Comparison of ENCODE assay signal across 12 mouse cellular contexts in genomic region chr4:128724059-128724458, GRCm38 (mm10). TPM values are rescaled to one million over a fixed set of nuclear protein-coding genes. Genes with fewer than 3 reads are reported as not detected.
DNase-seq lines count a peak whose midpoint lies in the region; ATAC-seq and TF ChIP-seq lines count a peak whose summit lies in the region.
"Had no signal": no experiment of that assay in that cellular context is flagged by ENCODE, and none has a peak within 500 bp of the region (broad histone marks: within the 10 kb centered on the region; RNA-seq: fewer than 3 reads in every experiment).

No protein-coding gene starts in this region.

- 71% methylated on average over 7 of the region's 7 CpGs for WGBS in embryonic facial prominence, embryonic 10.5 days
- 71% methylated on average over 7 of the region's 7 CpGs for WGBS in limb, embryonic 10.5 days

- DNase-seq in adrenal gland, adult 2 months: peak; percentile 63
- no peak for DNase-seq in adrenal gland, postnatal 14 days
- DNase-seq in layer of hippocampus, adult 2 months (ENCODE audit: low spot score in 2 of 2): no peak
- DNase-seq in layer of hippocampus, postnatal 14 days (ENCODE audit: low spot score in 2 of 2): no peak
- DNase-seq in embryonic facial prominence, embryonic 10.5 days (ENCODE audit: low spot score): no peak
- no peak for DNase-seq in limb, embryonic 10.5 days (ENCODE audit: low spot score)
- DNase-seq in c-Kit-positive CD71-positive TER-119-positive erythroid progenitor cells, embryonic 14.5 days (ENCODE audit: low spot score): no peak
- DNase-seq: liver, embryonic 13.5 days had no signal

- peaks cover 1% of the 10 kb centered on the region for H3K36me3 ChIP-seq in embryonic facial prominence, embryonic 10.5 days (replicated peaks)
- peaks cover 3% of the 10 kb centered on the region; the same call in 1 of the 2 replicates for H3K36me3 ChIP-seq in limb, embryonic 10.5 days
- H3K36me3 ChIP-seq: embryonic facial prominence, embryonic 13.5 days; liver, embryonic 13.5 days had no signal

- H3K27ac ChIP-seq in layer of hippocampus, adult 2 months: peak overlapping the region; percentile 76
- H3K27ac ChIP-seq in embryonic facial prominence, embryonic 10.5 days (replicated peaks): peak overlapping the region; percentile 20
- H3K27ac ChIP-seq in limb, embryonic 10.5 days: peak overlapping the region; percentile 38; the same call in 1 of the 2 replicates
- H3K27ac ChIP-seq: embryonic facial prominence, embryonic 13.5 days; liver, embryonic 13.5 days had no signal

- H3K4me3 ChIP-seq in layer of hippocampus, adult 2 months: no peak overlapping the region
- no peak overlapping the region for H3K4me3 ChIP-seq in embryonic facial prominence, embryonic 10.5 days
- no peak overlapping the region for H3K4me3 ChIP-seq in limb, embryonic 10.5 days
- H3K4me3 ChIP-seq: embryonic facial prominence, embryonic 13.5 days; liver, embryonic 13.5 days; myocyte had no signal

- no peaks in the 10 kb centered on the region for H3K9me3 ChIP-seq in embryonic facial prominence, embryonic 10.5 days
- no peaks in the 10 kb centered on the region for H3K9me3 ChIP-seq in limb, embryonic 10.5 days (replicated peaks)
- H3K9me3 ChIP-seq: embryonic facial prominence, embryonic 13.5 days; liver, embryonic 13.5 days had no signal

- no peak for TF ChIP-seq CTCF in layer of hippocampus, adult 2 months (conservative IDR thresholded peaks at IDR 0.05)

- H3K27me3 ChIP-seq in embryonic facial prominence, embryonic 10.5 days (replicated peaks; ENCODE audit: low read depth, poor library complexity, severe bottlenecking): peaks cover 15% of the 10 kb centered on the region
- peaks cover 47% of the 10 kb centered on the region for H3K27me3 ChIP-seq in limb, embryonic 10.5 days (ENCODE audit: low read depth, poor library complexity, severe bottlenecking)
- H3K27me3 ChIP-seq: embryonic facial prominence, embryonic 13.5 days; liver, embryonic 13.5 days had no signal

- peaks cover 65% of the 10 kb centered on the region for H3K4me1 ChIP-seq in embryonic facial prominence, embryonic 10.5 days
- H3K4me1 ChIP-seq in limb, embryonic 10.5 days: peaks cover 81% of the 10 kb centered on the region

- ATAC-seq in erythroblast, adult 5-6 weeks (replicated peaks; ENCODE audit: low FRiP score, poor library complexity, severe bottlenecking): no peak

RNA-seq across cellular contexts. Expression of gene A3galt2, which starts 31.1 kb away (rescaled TPM):
- under 1 TPM; 0.20 to 0.21 TPM for total RNA-seq in adrenal gland, adult 2 months (2021)
- 0.51 and 0.60 TPM in 2 replicates for polyA plus RNA-seq in adrenal gland, adult 2 months (2012; rRNA removed)
- 0.26 TPM in 2 replicates for total RNA-seq in adrenal gland, postnatal 14 days (2021)
- under 1 TPM; 0.20 to 0.26 TPM for total RNA-seq in layer of hippocampus, adult 2 months (2021)
- total RNA-seq in layer of hippocampus, postnatal 14 days (2021): under 1 TPM; 0.35 to 0.62 TPM
- polyA plus RNA-seq in embryonic facial prominence, embryonic 10.5 days (2016; fragmentation: Nextera tagmentation; extraction: Ambion mirVana): 0.09 and 0.12 TPM in 2 replicates
- 0.10 TPM in 1 of 2 replicates, not detected in the other for polyA plus RNA-seq in limb, embryonic 10.5 days (2016; fragmentation: Nextera tagmentation; extraction: Ambion mirVana)
- total RNA-seq in erythroblast, adult 5-6 weeks (2015; ENCODE audit: low replicate concordance): not detected in 2 replicates
- total RNA-seq in erythroblast, adult 5-6 weeks (2017; ENCODE audit: low replicate concordance): not detected in 2 replicates
- total RNA-seq: MEL had no signal
- polyA plus RNA-seq: liver, embryonic 13.5 days had no signal

Comparison
In these comparisons a context has a peak if more than half of its experiments do, and no peak if none do; other contexts are left out.
1. H3K27ac ChIP-seq: peak in every context shown above with its lines; median percentile 76 in layer of hippocampus, adult 2 months; 38 in limb, embryonic 10.5 days; 20 in embryonic facial prominence, embryonic 10.5 days.